In genomic region chr9:25027581-25027980, GRCm38 (mm10) we compare ENCODE assay signal across 8 mouse cellular contexts.
A peak's percentile ranks its signal among the peaks of the same experiment; 100 is the strongest.
DNase-seq lines count a peak whose midpoint lies in the region; ATAC-seq and TF ChIP-seq lines count a peak whose summit lies in the region.

No protein-coding gene starts in this region.

- no peaks in the 10 kb centered on the region for H3K4me1 ChIP-seq in forebrain, postnatal 0 days (ENCODE audit: insufficient read depth)
- no peaks in the 10 kb centered on the region for H3K4me1 ChIP-seq in hindbrain, embryonic 16.5 days (ENCODE audit: control insufficient read depth, insufficient read depth, low read depth, low read length)

- H3K36me3 ChIP-seq in forebrain, postnatal 0 days (ENCODE audit: insufficient read depth): no peaks in the 10 kb centered on the region
- H3K36me3 ChIP-seq in hindbrain, embryonic 16.5 days (ENCODE audit: control insufficient read depth, insufficient read depth, low read length): no peaks in the 10 kb centered on the region

- no peak overlapping the region for H3K4me2 ChIP-seq in forebrain, postnatal 0 days (ENCODE audit: low read depth)
- no peak overlapping the region for H3K4me2 ChIP-seq in hindbrain, embryonic 16.5 days (ENCODE audit: low read length)

- peak; percentile 96 for TF ChIP-seq CTCF in forebrain, postnatal 0 days (IDR thresholded peaks at IDR 0.05; ENCODE audit: low read depth)

- no peaks in the 10 kb centered on the region for H3K27me3 ChIP-seq in forebrain, postnatal 0 days (ENCODE audit: insufficient read depth, low read length)
- no peaks in the 10 kb centered on the region for H3K27me3 ChIP-seq in hindbrain, embryonic 16.5 days (replicated peaks; ENCODE audit: control insufficient read depth, insufficient read depth, low read length)

- H3K9ac ChIP-seq in forebrain, postnatal 0 days: no peak overlapping the region
- no peak overlapping the region for H3K9ac ChIP-seq in hindbrain, embryonic 16.5 days (ENCODE audit: low read depth, low read length)

- H3K4me3 ChIP-seq in forebrain, postnatal 0 days (ENCODE audit: low read depth, low read length): no peak overlapping the region
- H3K4me3 ChIP-seq in hindbrain, embryonic 16.5 days (ENCODE audit: low read length): no peak overlapping the region

- ATAC-seq in forebrain, postnatal 0 days: peak; percentile 63; the same call in 1 of the 2 replicates
- ATAC-seq in hindbrain, embryonic 16.5 days: peak; percentile 50; the same call in 1 of the 2 replicates
- 0 out of 2 replicates have a peak, but pooled peaks have one; percentile 40 for ATAC-seq in monocyte, adult 5-6 weeks (replicated peaks; ENCODE audit: insufficient number of reproducible peaks, low FRiP score, low TSS enrichment, poor library complexity, severe bottlenecking)
- no peak for ATAC-seq in erythroblast, adult 5-6 weeks (replicated peaks; ENCODE audit: low FRiP score, poor library complexity, severe bottlenecking)

- DNase-seq in urinary bladder, postnatal 25 days (ENCODE audit: low spot score): peak; percentile 42
- DNase-seq in urinary bladder, postnatal 4 days (ENCODE audit: low spot score in 2 of 2): no peak
- DNase-seq in c-Kit-negative CD71-positive TER-119-positive erythroid progenitor cells, embryonic 14.5 days (ENCODE audit: low read depth, low spot score): peak; percentile 20
- peak; percentile 85 for DNase-seq in forebrain, postnatal 0 days
- DNase-seq in left cerebral cortex, adult 9 months (ENCODE audit: low spot score in 2 of 2): peak; percentile 15 to 74

- H3K9me3 ChIP-seq in forebrain, postnatal 0 days (ENCODE audit: low read length): no peaks in the 10 kb centered on the region
- no peaks in the 10 kb centered on the region for H3K9me3 ChIP-seq in hindbrain, embryonic 16.5 days (ENCODE audit: control insufficient read depth, low read length)

- 9% methylated on average over 8 of the region's 8 CpGs for WGBS in forebrain, postnatal 0 days
- 5% methylated on average over 8 of the region's 8 CpGs for WGBS in hindbrain, embryonic 16.5 days

- H3K27ac ChIP-seq in forebrain, postnatal 0 days (ENCODE audit: low read depth, low read length): no peak overlapping the region
- no peak overlapping the region for H3K27ac ChIP-seq in hindbrain, embryonic 16.5 days (ENCODE audit: low read depth, low read length)

Comparison
In these comparisons a context has a peak if more than half of its experiments do, and no peak if none do; other contexts are left out.
1. DNase-seq: peak in urinary bladder, postnatal 25 days (single experiment), c-Kit-negative CD71-positive TER-119-positive erythroid progenitor cells, embryonic 14.5 days (single experiment), forebrain, postnatal 0 days (single experiment) and left cerebral cortex, adult 9 months (2 of 2); none in urinary bladder, postnatal 4 days (0 of 2).